Comparison of ENCODE assay signal across 8 mouse cellular contexts in the genomic region with DNA sequence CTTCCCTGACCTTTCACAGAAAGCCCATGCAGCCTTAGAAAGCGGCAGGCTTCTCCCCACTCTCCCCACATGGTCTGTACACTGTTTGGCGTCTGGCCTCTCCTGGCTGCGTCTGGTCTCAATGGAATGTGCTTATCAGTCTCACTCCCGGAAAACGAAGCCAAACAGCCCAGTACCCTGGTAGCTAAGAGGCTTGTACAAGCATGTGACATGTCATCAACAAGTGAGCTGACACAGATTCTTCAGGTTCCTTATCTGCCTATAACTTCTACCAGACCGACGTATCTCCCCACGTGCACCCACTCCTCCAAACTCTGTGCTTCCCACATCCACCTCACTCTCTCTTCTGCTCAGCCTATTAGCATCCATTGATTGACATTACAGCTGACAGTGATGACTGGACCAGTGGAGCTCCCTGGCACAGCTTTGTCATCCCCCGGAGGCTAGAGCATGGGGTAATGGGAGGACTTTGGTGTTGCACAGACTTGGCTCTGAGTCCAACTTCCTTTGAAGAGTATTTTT. TPM values are rescaled to one million over a fixed set of nuclear protein-coding genes. Genes with fewer than 3 reads are reported as not detected.
DNase-seq lines count a peak whose midpoint lies in the region; ATAC-seq and TF ChIP-seq lines count a peak whose summit lies in the region.

No protein-coding gene starts in this region.

- no peak overlapping the region for H3K4me2 ChIP-seq in midbrain, embryonic 13.5 days (replicated peaks)

- H3K36me3 ChIP-seq in kidney, adult 2 months (ENCODE audit: control insufficient read depth, insufficient read depth, low read length): no peaks in the 10 kb centered on the region
- no peaks in the 10 kb centered on the region for H3K36me3 ChIP-seq in midbrain, embryonic 13.5 days

- no peak overlapping the region for H3K27ac ChIP-seq in kidney, adult 2 months (ENCODE audit: insufficient read depth, low read depth, low read length)
- H3K27ac ChIP-seq in midbrain, embryonic 13.5 days: no peak overlapping the region

- WGBS in kidney, adult 2 months: 52% methylated on average over 9 of the region's 9 CpGs
- WGBS in midbrain, embryonic 13.5 days: 62% methylated on average over 9 of the region's 9 CpGs

- no peaks in the 10 kb centered on the region for H3K9me3 ChIP-seq in midbrain, embryonic 13.5 days

- H3K4me1 ChIP-seq in kidney, adult 2 months (ENCODE audit: control insufficient read depth, insufficient read depth, low read length): no peaks in the 10 kb centered on the region
- H3K4me1 ChIP-seq in midbrain, embryonic 13.5 days (replicated peaks): peaks cover 5% of the 10 kb centered on the region

- DNase-seq in adrenal gland, adult 8-10 months: peak; percentile 42
- DNase-seq in gastrocnemius, postnatal 25 days: peak; percentile 39
- peak; percentile 66 for DNase-seq in kidney, adult 2 months
- DNase-seq in lung, postnatal 10 days: peak; percentile 81
- no peak for DNase-seq in spleen, postnatal 10 days (ENCODE audit: low spot score in 2 of 2)
- DNase-seq in cerebellum, postnatal 14 days: no peak
- no peak for DNase-seq in layer of hippocampus, adult 9-11 months

- H3K4me3 ChIP-seq in kidney, adult 2 months (ENCODE audit: insufficient read depth, low read depth, low read length): no peak overlapping the region
- H3K4me3 ChIP-seq in midbrain, embryonic 13.5 days (replicated peaks): no peak overlapping the region

- TF ChIP-seq POLR2A in kidney, adult 2 months (IDR thresholded peaks at IDR 0.05; ENCODE audit: low read depth, low read length): no peak

- no peak for TF ChIP-seq CTCF in kidney, adult 2 months (conservative IDR thresholded peaks at IDR 0.05; ENCODE audit: insufficient read depth, insufficient read length, low read depth, low read length)

- ATAC-seq in midbrain, embryonic 13.5 days: no peak

- no peaks in the 10 kb centered on the region for H3K27me3 ChIP-seq in kidney, adult 2 months (replicated peaks; ENCODE audit: control insufficient read depth, insufficient read depth, low read length)
- H3K27me3 ChIP-seq in midbrain, embryonic 13.5 days: no peaks in the 10 kb centered on the region

- no peak overlapping the region for H3K9ac ChIP-seq in midbrain, embryonic 13.5 days (replicated peaks)

RNA-seq across cellular contexts. Expression of gene Tead1, which starts 22.9 kb away (rescaled TPM):
- total RNA-seq in adrenal gland, adult 8-10 months (2022): 10 to 100 TPM; 73.4 to 82.7 (median 78.7) TPM
- 100 to 1,000 TPM; 159 to 210 TPM for total RNA-seq in gastrocnemius, postnatal 25 days (2021)
- 14.7 TPM in 2 replicates for polyA plus RNA-seq in kidney, adult 2 months (2012; rRNA removed)
- 16.9 and 18.9 TPM in 2 replicates for polyA plus RNA-seq in midbrain, embryonic 13.5 days (2015; fragmentation: Nextera tagmentation; extraction: Ambion mirVana)

Comparison
In these comparisons a context has a peak if more than half of its experiments do, and no peak if none do; other contexts are left out.
1. DNase-seq: peak in adrenal gland, adult 8-10 months (single experiment), gastrocnemius, postnatal 25 days (single experiment), kidney, adult 2 months (single experiment) and lung, postnatal 10 days (single experiment); none in spleen, postnatal 10 days (0 of 2), cerebellum, postnatal 14 days (0 of 2) and layer of hippocampus, adult 9-11 months (single experiment).